Mouse (Mus musculus): ENCODE data around the gene Noa1. TPM values are rescaled to one million over a fixed set of nuclear protein-coding genes. Genes with fewer than 3 reads are reported as not detected.

Gene Noa1
- polyA plus RNA-seq, 1 experiment, result 23.1 TPM

DNA sequence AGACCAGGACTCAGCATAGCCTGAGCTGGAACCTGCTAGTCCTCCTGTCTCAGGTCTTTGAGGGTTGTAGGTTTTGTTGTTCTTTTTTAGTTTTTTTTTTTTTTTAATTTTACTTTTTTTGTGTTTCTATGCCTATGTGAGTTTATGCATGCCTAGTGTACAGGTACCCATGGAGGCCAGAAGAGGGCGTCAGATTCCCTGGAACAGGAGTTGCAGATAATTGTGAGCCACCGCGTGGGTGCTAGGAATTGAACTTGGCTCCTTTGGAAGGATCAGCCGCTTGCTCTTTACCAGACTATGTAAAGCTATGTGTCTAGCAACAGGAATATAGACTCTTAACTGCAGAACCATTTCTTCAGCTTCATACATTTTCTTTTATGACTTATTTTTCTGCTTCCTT lies 4.3 kb upstream of the Noa1 start:
- Histone ChIP-seq H3K36me3 (ENCODE audit: control insufficient read depth, insufficient read depth, low read length) (peaks cover 21% of the 10 kb centered on the region), H3K4me1 (replicated peaks; ENCODE audit: control insufficient read depth, insufficient read depth, low read length) (peaks cover 4% of the 10 kb centered on the region), H3K27me3 (ENCODE audit: control insufficient read depth, insufficient read depth, low read length) (no peaks in the 10 kb centered on the region), H3K4me3 (ENCODE audit: control insufficient read depth, insufficient read depth, low read length) (no peak overlapping the region), H3K27ac (ENCODE audit: control insufficient read depth, insufficient read depth, low read length) (no peak overlapping the region)
- no peak for TF ChIP-seq POLR2A (IDR thresholded peaks at IDR 0.05; ENCODE audit: control insufficient read depth, extremely low read depth, insufficient read depth, low read length, poor library complexity)
- no peak for TF ChIP-seq CTCF (IDR thresholded peaks at IDR 0.05; ENCODE audit: borderline replicate concordance, control insufficient read depth, extremely low read depth, insufficient read depth, low read length, poor library complexity)
- no peak for DNase-seq
- WGBS, result 95% methylated on average over 4 of the region's 4 CpGs

DNA sequence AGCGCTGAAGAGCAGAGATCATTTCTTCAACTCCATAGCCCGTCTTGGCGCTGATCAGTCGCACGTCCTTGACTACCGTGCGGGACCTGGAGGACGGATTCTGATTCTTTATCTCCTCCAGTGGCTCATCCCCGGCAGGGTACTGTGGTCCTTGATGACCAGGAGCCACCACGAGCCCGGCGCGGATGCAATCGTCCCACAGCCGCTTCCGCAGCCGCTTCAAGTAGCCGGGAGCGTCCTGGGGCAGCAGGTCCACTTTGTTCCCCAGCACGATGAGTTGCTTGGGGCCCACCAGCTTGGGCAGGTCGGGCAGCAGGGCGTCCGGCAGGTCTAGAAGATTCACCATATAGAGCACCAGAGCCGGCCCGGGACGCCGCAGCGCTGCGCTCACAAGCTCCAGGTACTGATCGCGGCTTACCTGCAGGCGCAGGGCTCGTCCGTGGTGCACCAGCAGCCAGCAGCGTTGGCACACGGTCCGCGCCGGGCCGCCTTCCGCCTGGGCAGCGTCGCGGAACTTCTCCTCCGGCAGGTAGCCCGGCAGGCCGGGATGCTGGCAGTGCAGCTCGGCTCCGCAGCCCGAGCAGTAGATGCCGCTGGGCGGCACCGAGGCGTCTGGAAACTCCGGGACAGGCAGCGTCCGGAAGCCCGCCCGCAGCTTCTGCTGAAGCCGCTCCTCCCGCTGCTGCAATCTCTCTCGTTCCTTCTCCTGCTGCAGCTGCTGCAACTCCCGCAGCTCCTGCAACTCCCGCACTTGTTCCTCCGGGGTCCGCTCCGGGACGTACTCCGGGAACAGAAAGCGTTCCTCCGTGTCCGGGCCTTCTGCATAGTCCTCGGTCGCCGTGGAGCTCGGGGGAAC lies 605 bp downstream of the Noa1 start:
- WGBS, result under 1% methylated on average over 76 of the region's 76 CpGs
- TF ChIP-seq CTCF (IDR thresholded peaks at IDR 0.05; ENCODE audit: borderline replicate concordance, control insufficient read depth, extremely low read depth, insufficient read depth, low read length, poor library complexity) (no peak), POLR2A (IDR thresholded peaks at IDR 0.05; ENCODE audit: control insufficient read depth, extremely low read depth, insufficient read depth, low read length, poor library complexity) (no peak)
- peaks cover 15% of the 10 kb centered on the region for H3K4me1 ChIP-seq (replicated peaks; ENCODE audit: control insufficient read depth, insufficient read depth, low read length)
- DNase-seq, result no peak
- H3K27ac ChIP-seq (ENCODE audit: control insufficient read depth, insufficient read depth, low read length), result no peak overlapping the region
- no peaks in the 10 kb centered on the region for H3K27me3 ChIP-seq (ENCODE audit: control insufficient read depth, insufficient read depth, low read length)
- peaks cover 11% of the 10 kb centered on the region; the same call in 1 of the 2 replicates for H3K36me3 ChIP-seq (ENCODE audit: control insufficient read depth, insufficient read depth, low read length)
- H3K4me3 ChIP-seq (ENCODE audit: control insufficient read depth, insufficient read depth, low read length), result peak overlapping the region; percentile 76

DNA sequence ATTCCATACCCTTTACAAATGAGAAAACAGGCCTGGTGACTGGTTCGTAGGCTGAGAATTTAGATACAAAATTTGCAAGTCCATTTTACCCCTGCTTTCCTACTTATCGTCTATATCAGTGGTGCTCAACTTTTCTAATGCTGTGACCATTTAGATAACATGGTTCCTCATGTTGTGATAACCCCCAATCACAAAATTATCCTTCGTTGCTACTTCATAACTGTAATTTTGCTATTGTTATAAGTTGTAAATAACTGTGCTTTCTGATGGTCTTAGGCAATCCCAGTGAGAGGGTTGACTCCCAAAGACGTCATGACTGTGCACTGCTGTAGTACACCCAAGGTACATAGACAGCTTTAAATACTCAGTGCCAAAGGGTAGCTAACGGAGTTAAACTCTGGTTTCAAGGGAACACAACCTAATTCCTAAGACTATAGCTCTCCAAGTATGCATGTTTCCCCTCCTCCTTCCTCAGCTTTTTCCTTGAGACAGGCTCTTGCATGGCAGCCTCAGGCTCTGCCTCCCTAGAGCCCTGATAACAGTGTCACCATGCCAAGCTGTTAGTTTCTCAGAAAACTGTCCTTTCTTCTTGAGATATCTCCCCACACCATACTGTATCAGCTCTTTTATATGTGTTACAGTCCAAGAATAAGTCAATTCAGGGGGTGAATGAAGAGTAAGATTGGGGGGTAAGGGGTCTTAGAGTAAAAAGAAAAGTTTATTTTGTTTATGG lies 1.9 kb downstream of the Noa1 start:
- peaks cover 10% of the 10 kb centered on the region; the same call in 1 of the 2 replicates for H3K36me3 ChIP-seq (ENCODE audit: control insufficient read depth, insufficient read depth, low read length)
- no peaks in the 10 kb centered on the region for H3K27me3 ChIP-seq (ENCODE audit: control insufficient read depth, insufficient read depth, low read length)
- H3K4me3 ChIP-seq (ENCODE audit: control insufficient read depth, insufficient read depth, low read length), result no peak overlapping the region
- peaks cover 15% of the 10 kb centered on the region for H3K4me1 ChIP-seq (replicated peaks; ENCODE audit: control insufficient read depth, insufficient read depth, low read length)
- TF ChIP-seq CTCF (IDR thresholded peaks at IDR 0.05; ENCODE audit: borderline replicate concordance, control insufficient read depth, extremely low read depth, insufficient read depth, low read length, poor library complexity) (no peak), POLR2A (IDR thresholded peaks at IDR 0.05; ENCODE audit: control insufficient read depth, extremely low read depth, insufficient read depth, low read length, poor library complexity) (no peak)
- no peak for DNase-seq
- 95% methylated on average over 5 of the region's 5 CpGs for WGBS
- H3K27ac ChIP-seq (ENCODE audit: control insufficient read depth, insufficient read depth, low read length), result no peak overlapping the region

DNA sequence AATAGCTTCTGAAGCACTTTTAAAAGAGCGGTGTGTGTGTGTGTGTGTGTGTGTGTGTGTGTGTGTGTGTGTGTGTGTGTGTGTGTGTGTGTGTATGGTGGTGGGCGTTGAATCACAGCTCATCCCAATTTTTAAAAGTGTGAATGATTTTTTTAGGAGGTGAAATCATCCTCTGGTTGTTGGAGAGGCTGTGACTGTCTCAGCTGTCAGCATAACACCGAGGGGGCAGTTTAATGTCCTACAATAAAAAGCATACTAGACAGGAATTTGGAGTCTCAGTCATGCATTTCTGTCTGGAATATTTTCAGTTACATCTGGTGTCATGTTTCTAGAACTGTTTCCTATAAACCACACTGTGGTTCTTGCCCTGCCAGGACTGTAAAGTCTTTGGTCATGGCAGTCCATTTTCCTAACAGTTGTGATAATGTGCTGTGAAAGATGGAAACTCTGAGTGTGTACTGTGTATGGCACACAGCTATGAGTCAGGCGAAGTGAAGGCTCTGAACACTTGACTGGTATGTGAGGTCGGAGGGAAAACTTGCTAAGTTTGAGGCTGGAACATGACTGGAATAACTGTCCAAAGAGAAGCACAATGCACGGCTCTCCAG lies 8.5 kb downstream of the Noa1 start:
- 93% methylated on average over 6 of the region's 6 CpGs for WGBS

DNA sequence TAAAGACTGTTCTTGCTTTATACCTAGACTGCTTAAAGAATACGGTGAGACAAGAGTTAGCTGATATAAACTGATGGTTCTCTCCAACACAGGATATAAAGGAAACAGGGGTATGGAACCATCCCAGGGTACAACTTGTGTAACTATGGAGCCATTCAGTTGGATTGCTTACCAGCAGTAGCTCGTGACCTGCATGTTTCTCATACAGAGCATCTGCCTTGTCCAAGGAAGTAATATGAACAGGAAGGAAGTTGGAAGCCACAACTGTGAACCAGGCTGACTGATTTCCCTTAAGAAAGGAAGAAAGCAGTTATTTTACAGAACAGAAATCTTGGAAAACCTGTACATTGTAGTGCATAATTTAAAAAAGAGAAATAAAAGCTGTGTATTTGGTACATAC lies 10.4 kb downstream of the Noa1 start:
- H3K27me3 ChIP-seq (ENCODE audit: control insufficient read depth, insufficient read depth, low read length), result no peaks in the 10 kb centered on the region
- no peaks in the 10 kb centered on the region for H3K4me1 ChIP-seq (replicated peaks; ENCODE audit: control insufficient read depth, insufficient read depth, low read length)
- DNase-seq, result no peak
- no peak overlapping the region for H3K27ac ChIP-seq (ENCODE audit: control insufficient read depth, insufficient read depth, low read length)
- H3K4me3 ChIP-seq (ENCODE audit: control insufficient read depth, insufficient read depth, low read length), result no peak overlapping the region
- 80% methylated on average over 2 of the region's 2 CpGs for WGBS
- H3K36me3 ChIP-seq (ENCODE audit: control insufficient read depth, insufficient read depth, low read length), result peaks cover 18% of the 10 kb centered on the region
- TF ChIP-seq POLR2A (IDR thresholded peaks at IDR 0.05; ENCODE audit: control insufficient read depth, extremely low read depth, insufficient read depth, low read length, poor library complexity), result no peak
- no peak for TF ChIP-seq CTCF (IDR thresholded peaks at IDR 0.05; ENCODE audit: borderline replicate concordance, control insufficient read depth, extremely low read depth, insufficient read depth, low read length, poor library complexity)

More for the DNA sequence above, 8.5 kb downstream of the Noa1 start:
- Histone ChIP-seq H3K27me3 (ENCODE audit: control insufficient read depth, insufficient read depth, low read length) (no peaks in the 10 kb centered on the region), H3K4me3 (ENCODE audit: control insufficient read depth, insufficient read depth, low read length) (no peak overlapping the region), H3K27ac (ENCODE audit: control insufficient read depth, insufficient read depth, low read length) (no peak overlapping the region), H3K4me1 (replicated peaks; ENCODE audit: control insufficient read depth, insufficient read depth, low read length) (no peaks in the 10 kb centered on the region), H3K36me3 (ENCODE audit: control insufficient read depth, insufficient read depth, low read length) (peaks cover 25% of the 10 kb centered on the region)
- no peak for DNase-seq
- TF ChIP-seq CTCF (IDR thresholded peaks at IDR 0.05; ENCODE audit: borderline replicate concordance, control insufficient read depth, extremely low read depth, insufficient read depth, low read length, poor library complexity) (no peak), POLR2A (IDR thresholded peaks at IDR 0.05; ENCODE audit: control insufficient read depth, extremely low read depth, insufficient read depth, low read length, poor library complexity) (no peak)

DNA sequence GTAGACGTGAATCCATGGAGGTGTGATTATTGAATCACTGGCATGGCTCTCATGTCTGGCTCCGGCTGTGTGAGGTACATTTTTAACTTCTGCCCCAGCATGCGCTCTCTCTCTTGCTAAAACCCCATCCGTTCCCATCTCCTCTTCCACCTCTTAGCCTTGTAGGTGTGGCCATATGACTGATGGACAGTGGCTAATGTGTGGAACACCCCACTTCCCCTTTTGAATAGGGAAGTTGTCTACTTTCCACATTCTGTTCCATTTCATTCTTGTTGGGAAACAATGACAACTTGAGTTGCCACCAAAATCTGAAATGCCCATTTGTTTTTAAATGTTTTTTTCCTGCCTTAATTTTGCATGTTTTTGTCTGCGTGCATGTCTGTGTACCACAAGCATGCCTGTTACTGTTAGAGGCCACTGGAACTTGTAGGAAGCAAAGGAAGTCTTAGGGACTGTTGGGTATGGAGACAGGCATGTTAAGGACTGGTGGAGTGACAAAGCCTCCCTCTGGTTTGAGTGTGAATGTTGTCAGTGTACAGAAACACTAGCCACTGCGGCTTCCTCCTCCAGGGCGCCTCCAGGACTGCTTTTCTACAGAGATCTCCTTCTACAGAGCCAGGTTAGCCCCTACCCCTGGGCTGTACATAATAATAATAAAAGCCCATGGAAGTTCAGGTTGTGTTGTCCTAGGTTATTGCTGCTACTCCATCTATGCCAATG lies 16.9 kb downstream of the Noa1 start:
- TF ChIP-seq CTCF (IDR thresholded peaks at IDR 0.05; ENCODE audit: borderline replicate concordance, control insufficient read depth, extremely low read depth, insufficient read depth, low read length, poor library complexity) (no peak), POLR2A (IDR thresholded peaks at IDR 0.05; ENCODE audit: control insufficient read depth, extremely low read depth, insufficient read depth, low read length, poor library complexity) (no peak)
- Histone ChIP-seq H3K36me3 (ENCODE audit: control insufficient read depth, insufficient read depth, low read length) (peaks cover 20% of the 10 kb centered on the region), H3K4me3 (ENCODE audit: control insufficient read depth, insufficient read depth, low read length) (no peak overlapping the region), H3K4me1 (replicated peaks; ENCODE audit: control insufficient read depth, insufficient read depth, low read length) (no peaks in the 10 kb centered on the region), H3K27me3 (ENCODE audit: control insufficient read depth, insufficient read depth, low read length) (no peaks in the 10 kb centered on the region), H3K27ac (ENCODE audit: control insufficient read depth, insufficient read depth, low read length) (no peak overlapping the region)
- DNase-seq, result no peak
- WGBS, result 81% methylated on average over 7 of the region's 7 CpGs
